Comparison of ENCODE assay signal across 10 mouse cellular contexts in the genomic region with DNA sequence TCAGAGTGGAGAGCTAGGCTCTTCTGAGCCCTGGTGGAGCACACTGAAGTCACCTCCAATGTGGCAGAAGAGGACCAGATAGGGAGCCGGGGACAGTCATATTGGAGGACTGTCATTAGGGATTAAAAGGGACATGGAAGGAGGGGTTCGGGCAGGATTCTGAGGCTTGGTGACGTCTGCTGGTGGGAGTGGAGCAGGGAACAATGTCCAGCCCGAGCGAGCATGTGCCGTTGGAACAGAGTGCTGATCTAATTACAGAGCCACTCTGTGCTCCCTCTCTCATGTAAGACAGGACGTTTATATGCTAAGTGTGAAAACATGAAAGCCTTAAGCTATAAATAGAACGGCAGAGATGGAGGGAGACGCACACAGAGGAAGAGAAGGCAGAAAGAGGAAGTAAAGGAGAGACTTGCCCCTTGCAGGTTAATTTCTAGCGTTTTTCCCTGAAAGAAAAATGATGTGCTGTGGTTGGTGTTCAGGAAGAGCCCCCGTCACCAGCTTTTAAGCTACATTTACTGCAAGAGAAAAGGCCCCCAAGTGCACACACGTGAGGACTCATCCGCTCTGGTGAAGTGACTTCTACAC.
DNase-seq lines count a peak whose midpoint lies in the region; ATAC-seq lines count a peak whose summit lies in the region.
"Had no signal": no experiment of that assay in that cellular context is flagged by ENCODE, and none has a peak within 500 bp of the region (broad histone marks: within the 10 kb centered on the region; RNA-seq: fewer than 3 reads in every experiment).

No protein-coding gene starts in this region.

- peaks cover 20% of the 10 kb centered on the region; the same call in 1 of the 2 replicates for H3K27me3 ChIP-seq in forebrain, embryonic 12.5 days
- H3K27me3 ChIP-seq in hindbrain, embryonic 10.5 days (ENCODE audit: insufficient read depth, poor library complexity, severe bottlenecking): peaks cover 15% of the 10 kb centered on the region
- peaks cover 2% of the 10 kb centered on the region; the same call in 1 of the 2 replicates for H3K27me3 ChIP-seq in neural tube, embryonic 15.5 days (replicated peaks)
- H3K27me3 ChIP-seq: liver, embryonic 15.5 days had no signal

- H3K27ac ChIP-seq in forebrain, embryonic 12.5 days: peak overlapping the region; percentile 50; the same call in 1 of the 2 replicates
- H3K27ac ChIP-seq in hindbrain, embryonic 10.5 days: peak overlapping the region; percentile 64
- H3K27ac ChIP-seq in neural tube, embryonic 15.5 days (replicated peaks): no peak overlapping the region
- H3K27ac ChIP-seq: liver, embryonic 15.5 days had no signal

- H3K4me1 ChIP-seq in forebrain, embryonic 12.5 days: peaks cover 29% of the 10 kb centered on the region
- H3K4me1 ChIP-seq in hindbrain, embryonic 10.5 days (replicated peaks): peaks cover 33% of the 10 kb centered on the region
- peaks cover 18% of the 10 kb centered on the region for H3K4me1 ChIP-seq in neural tube, embryonic 15.5 days

- no peak overlapping the region for H3K4me3 ChIP-seq in forebrain, embryonic 12.5 days (replicated peaks)
- no peak overlapping the region for H3K4me3 ChIP-seq in hindbrain, embryonic 10.5 days
- no peak overlapping the region for H3K4me3 ChIP-seq in neural tube, embryonic 15.5 days (replicated peaks)
- H3K4me3 ChIP-seq: erythroblast, embryonic 14.5 days; liver, embryonic 15.5 days had no signal

- H3K4me2 ChIP-seq in forebrain, embryonic 12.5 days: peak overlapping the region; percentile 36
- 0 out of 2 replicates have a peak overlapping the region, but pooled peaks have one; percentile 17 for H3K4me2 ChIP-seq in neural tube, embryonic 15.5 days
- H3K4me2 ChIP-seq: liver, embryonic 15.5 days had no signal

- H3K9ac ChIP-seq in forebrain, embryonic 12.5 days: peak overlapping the region; percentile 21; the same call in 1 of the 2 replicates
- no peak overlapping the region for H3K9ac ChIP-seq in neural tube, embryonic 15.5 days (replicated peaks)
- H3K9ac ChIP-seq: liver, embryonic 15.5 days had no signal

- H3K9me3 ChIP-seq in forebrain, embryonic 12.5 days: no peaks in the 10 kb centered on the region
- H3K9me3 ChIP-seq in hindbrain, embryonic 10.5 days: no peaks in the 10 kb centered on the region
- no peaks in the 10 kb centered on the region for H3K9me3 ChIP-seq in neural tube, embryonic 15.5 days (replicated peaks)
- H3K9me3 ChIP-seq: liver, embryonic 15.5 days had no signal

- no peaks in the 10 kb centered on the region for H3K36me3 ChIP-seq in forebrain, embryonic 12.5 days (replicated peaks)
- no peaks in the 10 kb centered on the region for H3K36me3 ChIP-seq in hindbrain, embryonic 10.5 days
- H3K36me3 ChIP-seq in neural tube, embryonic 15.5 days: no peaks in the 10 kb centered on the region
- H3K36me3 ChIP-seq: liver, embryonic 15.5 days had no signal

- 20% methylated on average over 13 of the region's 13 CpGs for whole genome bisulfite sequencing in forebrain, embryonic 12.5 days
- 39% methylated on average over 13 of the region's 13 CpGs for WGBS in hindbrain, embryonic 10.5 days
- WGBS in neural tube, embryonic 15.5 days: 33% methylated on average over 13 of the region's 13 CpGs

- ATAC-seq in forebrain, embryonic 12.5 days (ENCODE audit: low FRiP score): 0 out of 2 replicates have a peak, but pooled peaks have one; percentile 42
- ATAC-seq in neural tube, embryonic 15.5 days (ENCODE audit: low FRiP score): peak; percentile 49; the same call in 1 of the 2 replicates
- no peak for ATAC-seq in CD4-positive, CD25-positive, alpha-beta regulatory T cell, adult 4 months

- peak; percentile 6 to 19 for DNase-seq in layer of hippocampus, postnatal 14 days (ENCODE audit: low spot score in 2 of 2)
- DNase-seq in layer of hippocampus, postnatal 25 days (ENCODE audit: extremely low spot score in 1 of 2, low spot score in 1 of 2): no peak
- peak; percentile 34 for DNase-seq in hindbrain, embryonic 10.5 days (ENCODE audit: low spot score)
- no peak for DNase-seq in urinary bladder, postnatal 10 days (ENCODE audit: low spot score)
- DNase-seq in cerebellum, postnatal 36 days: no peak

Comparison
In these comparisons a context has a peak if more than half of its experiments do, and no peak if none do; other contexts are left out.
1. DNase-seq: peak in layer of hippocampus, postnatal 14 days (2 of 2) and hindbrain, embryonic 10.5 days (single experiment); none in layer of hippocampus, postnatal 25 days (0 of 2), urinary bladder, postnatal 10 days (single experiment) and cerebellum, postnatal 36 days (0 of 2).